ENCODE assay signal across 8 mouse cellular contexts in genomic region chr4:44712786-44713553, GRCm38 (mm10). TPM values are rescaled to one million over a fixed set of nuclear protein-coding genes. Genes with fewer than 3 reads are reported as not detected.
DNase-seq lines count a peak whose midpoint lies in the region; ATAC-seq and TF ChIP-seq lines count a peak whose summit lies in the region.

No protein-coding gene starts in this region.

- H3K27me3 ChIP-seq in kidney, embryonic 15.5 days: peaks cover 95% of the 10 kb centered on the region
- H3K27me3 ChIP-seq in heart, postnatal 0 days (ENCODE audit: control insufficient read depth, insufficient read depth, low read length): peaks cover 95% of the 10 kb centered on the region
- H3K27me3 ChIP-seq in midbrain, embryonic 14.5 days (ENCODE audit: control insufficient read depth, insufficient read depth, low read length): peaks cover 83% of the 10 kb centered on the region

- peak overlapping the region; percentile 4; the same call in 1 of the 2 replicates for H3K4me2 ChIP-seq in kidney, embryonic 15.5 days
- H3K4me2 ChIP-seq in heart, postnatal 0 days (ENCODE audit: low read depth, low read length): peak overlapping the region; percentile 25
- peak overlapping the region; percentile 45 for H3K4me2 ChIP-seq in midbrain, embryonic 14.5 days (ENCODE audit: low read length)

- no peaks in the 10 kb centered on the region for H3K9me3 ChIP-seq in kidney, embryonic 15.5 days (replicated peaks)
- no peaks in the 10 kb centered on the region for H3K9me3 ChIP-seq in heart, postnatal 0 days (replicated peaks; ENCODE audit: control insufficient read depth, low read length)
- H3K9me3 ChIP-seq in midbrain, embryonic 14.5 days (ENCODE audit: control insufficient read depth, low read length): no peaks in the 10 kb centered on the region

- 1% methylated on average over 50 of the region's 50 CpGs for WGBS in kidney, embryonic 15.5 days
- WGBS in heart, postnatal 0 days: 2% methylated on average over 50 of the region's 50 CpGs
- under 1% methylated on average over 50 of the region's 50 CpGs for WGBS in midbrain, embryonic 14.5 days

- ATAC-seq in kidney, embryonic 15.5 days (replicated peaks; ENCODE audit: low FRiP score): no peak
- no peak for ATAC-seq in heart, postnatal 0 days (ENCODE audit: insufficient read depth, low read depth)
- no peak for ATAC-seq in midbrain, embryonic 14.5 days (ENCODE audit: low FRiP score, low TSS enrichment)

- H3K9ac ChIP-seq in kidney, embryonic 15.5 days: no peak overlapping the region
- no peak overlapping the region for H3K9ac ChIP-seq in heart, postnatal 0 days (replicated peaks; ENCODE audit: low read depth, low read length)
- H3K9ac ChIP-seq in midbrain, embryonic 14.5 days (replicated peaks; ENCODE audit: low read length): peak overlapping the region; percentile 14; the same call in 1 of the 2 replicates

- H3K36me3 ChIP-seq in kidney, embryonic 15.5 days: no peaks in the 10 kb centered on the region
- H3K36me3 ChIP-seq in heart, postnatal 0 days (replicated peaks; ENCODE audit: control insufficient read depth, insufficient read depth, low read length): no peaks in the 10 kb centered on the region
- H3K36me3 ChIP-seq in midbrain, embryonic 14.5 days (ENCODE audit: control insufficient read depth, insufficient read depth, low read length): no peaks in the 10 kb centered on the region

- no peak for TF ChIP-seq EP300 in heart, postnatal 0 days (IDR thresholded peaks at IDR 0.05; ENCODE audit: low read depth)

- no peak for TF ChIP-seq CTCF in heart, postnatal 0 days (IDR thresholded peaks at IDR 0.05; ENCODE audit: low read depth)

- DNase-seq in kidney, adult 9 months: no peak
- peak; percentile 64 for DNase-seq in embryo, embryonic 10.5 days (ENCODE audit: low spot score)
- DNase-seq in heart, postnatal 0 days (ENCODE audit: low spot score): no peak
- DNase-seq in midbrain, embryonic 14.5 days: peak; percentile 71
- no peak for DNase-seq in layer of hippocampus, adult 11-12 months (ENCODE audit: low spot score)
- no peak for DNase-seq in layer of hippocampus, postnatal 25 days (ENCODE audit: extremely low spot score in 1 of 2, low spot score in 1 of 2)
- DNase-seq in gastrocnemius, adult 8-10 months (ENCODE audit: low spot score in 2 of 2): no peak

- H3K4me3 ChIP-seq in kidney, embryonic 15.5 days (replicated peaks): no peak overlapping the region
- peak overlapping the region; percentile 23; the same call in 1 of the 2 replicates for H3K4me3 ChIP-seq in heart, postnatal 0 days (ENCODE audit: low read depth, low read length)
- H3K4me3 ChIP-seq in midbrain, embryonic 14.5 days (replicated peaks; ENCODE audit: low read depth, low read length): peak overlapping the region; percentile 24

- H3K27ac ChIP-seq in kidney, embryonic 15.5 days: no peak overlapping the region
- no peak overlapping the region for H3K27ac ChIP-seq in heart, postnatal 0 days (ENCODE audit: low read depth)
- peak overlapping the region; percentile 81 for H3K27ac ChIP-seq in midbrain, embryonic 14.5 days (replicated peaks; ENCODE audit: low read depth, low read length)

- peaks cover 25% of the 10 kb centered on the region for H3K4me1 ChIP-seq in kidney, embryonic 15.5 days
- H3K4me1 ChIP-seq in heart, postnatal 0 days (ENCODE audit: control insufficient read depth, insufficient read depth): no peaks in the 10 kb centered on the region
- H3K4me1 ChIP-seq in midbrain, embryonic 14.5 days (ENCODE audit: control insufficient read depth, insufficient read depth, low read length): no peaks in the 10 kb centered on the region

RNA-seq across cellular contexts. Expression of gene Pax5, which starts 2.7 kb away (rescaled TPM):
- 0.01 TPM in 1 of 2 replicates, not detected in the other for polyA plus RNA-seq in kidney, embryonic 15.5 days (2015; fragmentation: Nextera tagmentation; extraction: Ambion mirVana)
- total RNA-seq in heart, postnatal 0 days (2014; rRNA removed; ENCODE audit: low replicate concordance): 0.04 TPM in 1 of 2 replicates, not detected in the other
- not detected in 2 replicates for polyA plus RNA-seq in heart, postnatal 0 days (2015; fragmentation: Nextera tagmentation; extraction: Ambion mirVana)
- polyA plus RNA-seq in midbrain, embryonic 14.5 days (2014; fragmentation: Nextera tagmentation; extraction: Ambion mirVana): 9.2 and 11.3 TPM in 2 replicates
- under 1 TPM; 0.07 to 0.21 TPM for total RNA-seq in layer of hippocampus, postnatal 25 days (2021)
- not detected for total RNA-seq in gastrocnemius, adult 8-10 months (2022)

RNA-seq across cellular contexts. Expression of gene Zcchc7, which starts 42.7 kb away (rescaled TPM):
- polyA plus RNA-seq in kidney, embryonic 15.5 days (2015; fragmentation: Nextera tagmentation; extraction: Ambion mirVana): 38.2 and 38.3 TPM in 2 replicates
- total RNA-seq in heart, postnatal 0 days (2014; rRNA removed; ENCODE audit: low replicate concordance): 7.3 and 14.1 TPM in 2 replicates
- 21.4 and 22.4 TPM in 2 replicates for polyA plus RNA-seq in heart, postnatal 0 days (2015; fragmentation: Nextera tagmentation; extraction: Ambion mirVana)
- 38.3 and 39.8 TPM in 2 replicates for polyA plus RNA-seq in midbrain, embryonic 14.5 days (2014; fragmentation: Nextera tagmentation; extraction: Ambion mirVana)
- 10 to 100 TPM; 48.8 to 70.9 TPM for total RNA-seq in layer of hippocampus, postnatal 25 days (2021)
- total RNA-seq in gastrocnemius, adult 8-10 months (2022): 10 to 100 TPM; 11.7 to 16.9 (median 14.4) TPM

Comparison
In these comparisons a context has a peak if more than half of its experiments do, and no peak if none do; other contexts are left out.
1. DNase-seq: peak in embryo, embryonic 10.5 days (single experiment) and midbrain, embryonic 14.5 days (single experiment); none in kidney, adult 9 months (single experiment), heart, postnatal 0 days (single experiment), layer of hippocampus, adult 11-12 months (single experiment), layer of hippocampus, postnatal 25 days (0 of 2) and gastrocnemius, adult 8-10 months (0 of 2).
2. Peak in every context shown above with its lines, with median percentiles within 50 percentile points of each other: H3K4me2 ChIP-seq.